Comparison of ENCODE assay signal across 16 mouse cellular contexts in genomic region chr11:107979497-107980174, GRCm38 (mm10).
A peak's percentile ranks its signal among the peaks of the same experiment; 100 is the strongest.
DNase-seq lines count a peak whose midpoint lies in the region; ATAC-seq and TF ChIP-seq lines count a peak whose summit lies in the region.
"Had no signal": no experiment of that assay in that cellular context is flagged by ENCODE, and none has a peak within 500 bp of the region (broad histone marks: within the 10 kb centered on the region; RNA-seq: fewer than 3 reads in every experiment).

No protein-coding gene starts in this region.

- WGBS in hindbrain, embryonic 13.5 days = 19% methylated on average over 22 of the region's 22 CpGs
- 24% methylated on average over 22 of the region's 22 CpGs for WGBS in hindbrain, postnatal 0 days
- 23% methylated on average over 22 of the region's 22 CpGs for WGBS in forebrain, embryonic 11.5 days
- 9% methylated on average over 22 of the region's 22 CpGs for WGBS in midbrain, embryonic 13.5 days

- peaks cover 2% of the 10 kb centered on the region; the same call in 1 of the 2 replicates for H3K27me3 ChIP-seq in hindbrain, embryonic 13.5 days
- H3K27me3 ChIP-seq in hindbrain, postnatal 0 days (ENCODE audit: insufficient read depth, low read length) = no peaks in the 10 kb centered on the region
- no peaks in the 10 kb centered on the region; the same call in 1 of the 2 replicates for H3K27me3 ChIP-seq in forebrain, embryonic 11.5 days (ENCODE audit: control insufficient read depth, insufficient read depth, low read length)
- H3K27me3 ChIP-seq in midbrain, embryonic 13.5 days = peaks cover 11% of the 10 kb centered on the region; the same call in 1 of the 2 replicates
- H3K27me3 ChIP-seq: limb, embryonic 12.5 days; liver, embryonic 15.5 days; stomach, embryonic 15.5 days had no signal

- no peak overlapping the region for H3K4me3 ChIP-seq in hindbrain, embryonic 13.5 days
- no peak overlapping the region for H3K4me3 ChIP-seq in hindbrain, postnatal 0 days (ENCODE audit: low read length)
- H3K4me3 ChIP-seq in forebrain, embryonic 11.5 days (ENCODE audit: low read depth, low read length) = no peak overlapping the region
- no peak overlapping the region for H3K4me3 ChIP-seq in midbrain, embryonic 13.5 days (replicated peaks)
- H3K4me3 ChIP-seq: limb, embryonic 12.5 days; liver, embryonic 15.5 days; stomach, embryonic 15.5 days had no signal

- ATAC-seq in hindbrain, embryonic 13.5 days (ENCODE audit: low FRiP score) = no peak
- no peak for ATAC-seq in hindbrain, postnatal 0 days
- ATAC-seq in forebrain, embryonic 11.5 days (replicated peaks; ENCODE audit: low FRiP score) = 0 out of 2 replicates have a peak, but pooled peaks have one; percentile 53
- ATAC-seq in midbrain, embryonic 13.5 days = peak; percentile 74
- ATAC-seq: inflammation-experienced regulatory T-cells, adult 6 months had no signal

- no peaks in the 10 kb centered on the region for H3K9me3 ChIP-seq in hindbrain, embryonic 13.5 days
- no peaks in the 10 kb centered on the region for H3K9me3 ChIP-seq in hindbrain, postnatal 0 days (ENCODE audit: low read length)
- H3K9me3 ChIP-seq in forebrain, embryonic 11.5 days (ENCODE audit: control insufficient read depth, low read length) = no peaks in the 10 kb centered on the region
- no peaks in the 10 kb centered on the region for H3K9me3 ChIP-seq in midbrain, embryonic 13.5 days
- H3K9me3 ChIP-seq: limb, embryonic 12.5 days; liver, embryonic 15.5 days; stomach, embryonic 15.5 days had no signal

- H3K4me1 ChIP-seq in hindbrain, embryonic 13.5 days (replicated peaks) = peaks cover 36% of the 10 kb centered on the region
- H3K4me1 ChIP-seq in hindbrain, postnatal 0 days (ENCODE audit: insufficient read depth, low read length) = peaks cover 4% of the 10 kb centered on the region; the same call in 1 of the 2 replicates
- H3K4me1 ChIP-seq in forebrain, embryonic 11.5 days (replicated peaks; ENCODE audit: control insufficient read depth, insufficient read depth, low read length) = peaks cover 5% of the 10 kb centered on the region; the same call in 1 of the 2 replicates
- H3K4me1 ChIP-seq in midbrain, embryonic 13.5 days (replicated peaks) = peaks cover 38% of the 10 kb centered on the region
- H3K4me1 ChIP-seq: liver, embryonic 15.5 days had no signal

- intact Hi-C loops in gastrocnemius, postnatal 14 days (cut with DNase I; ENCODE audit: low total_unique reads) = loop anchor here (5.0 kb wide), 1 partner anchor 357 kb away; no protein-coding TSS in a partner anchor

- no peak for DNase-seq in hindbrain, postnatal 0 days (ENCODE audit: low spot score)
- no peak for DNase-seq in forebrain, embryonic 11.5 days (ENCODE audit: low spot score)
- peak; percentile 18 for DNase-seq in retina, adult 2 months (ENCODE audit: low read depth, low spot score)
- DNase-seq in gastrocnemius, postnatal 14 days = no peak
- no peak for DNase-seq in thymus, postnatal 25 days
- DNase-seq in lung, adult 18-20 months = no peak
- DNase-seq: cerebellum, adult 11-12 months; heart, adult 18-20 months; kidney, postnatal 36 days; lung, postnatal 36 days had no signal

- 0 out of 2 replicates have a peak overlapping the region, but pooled peaks have one; percentile 2 for H3K4me2 ChIP-seq in hindbrain, embryonic 13.5 days
- no peak overlapping the region for H3K4me2 ChIP-seq in hindbrain, postnatal 0 days (ENCODE audit: low read depth, low read length)
- H3K4me2 ChIP-seq in forebrain, embryonic 11.5 days (ENCODE audit: low read depth, low read length, severe bottlenecking) = peak overlapping the region; percentile 18; the same call in 1 of the 2 replicates
- H3K4me2 ChIP-seq in midbrain, embryonic 13.5 days (replicated peaks) = peak overlapping the region; percentile 38
- H3K4me2 ChIP-seq: limb, embryonic 12.5 days; liver, embryonic 15.5 days; stomach, embryonic 15.5 days had no signal

- peak overlapping the region; percentile 55; the same call in 1 of the 2 replicates for H3K9ac ChIP-seq in hindbrain, embryonic 13.5 days
- H3K9ac ChIP-seq in hindbrain, postnatal 0 days (replicated peaks; ENCODE audit: low read length) = no peak overlapping the region
- peak overlapping the region; percentile 23; the same call in 1 of the 2 replicates for H3K9ac ChIP-seq in forebrain, embryonic 11.5 days (ENCODE audit: low read length)
- H3K9ac ChIP-seq in midbrain, embryonic 13.5 days (replicated peaks) = peak overlapping the region; percentile 26; the same call in 1 of the 2 replicates
- H3K9ac ChIP-seq: limb, embryonic 12.5 days; liver, embryonic 15.5 days; stomach, embryonic 15.5 days had no signal

- no peak for TF ChIP-seq CTCF in hindbrain, postnatal 0 days (IDR thresholded peaks at IDR 0.05; ENCODE audit: low read depth)

- H3K27ac ChIP-seq in hindbrain, embryonic 13.5 days = peak overlapping the region; percentile 58
- H3K27ac ChIP-seq in hindbrain, postnatal 0 days = no peak overlapping the region
- H3K27ac ChIP-seq in forebrain, embryonic 11.5 days (ENCODE audit: low read depth, low read length) = no peak overlapping the region
- H3K27ac ChIP-seq in midbrain, embryonic 13.5 days = peak overlapping the region; percentile 62
- H3K27ac ChIP-seq: limb, embryonic 12.5 days; liver, embryonic 15.5 days; stomach, embryonic 15.5 days had no signal

- H3K36me3 ChIP-seq in hindbrain, embryonic 13.5 days = peaks cover 21% of the 10 kb centered on the region
- peaks cover 3% of the 10 kb centered on the region; the same call in 1 of the 2 replicates for H3K36me3 ChIP-seq in hindbrain, postnatal 0 days (ENCODE audit: insufficient read depth, low read length)
- no peaks in the 10 kb centered on the region for H3K36me3 ChIP-seq in forebrain, embryonic 11.5 days (ENCODE audit: control insufficient read depth, insufficient read depth, low read length)
- H3K36me3 ChIP-seq in midbrain, embryonic 13.5 days = no peaks in the 10 kb centered on the region
- H3K36me3 ChIP-seq: limb, embryonic 12.5 days; liver, embryonic 15.5 days; stomach, embryonic 15.5 days had no signal

Comparison
In these comparisons a context has a peak if more than half of its experiments do, and no peak if none do; other contexts are left out.
1. H3K27ac ChIP-seq: peak in hindbrain, embryonic 13.5 days (single experiment) and midbrain, embryonic 13.5 days (single experiment); none in hindbrain, postnatal 0 days (single experiment) and forebrain, embryonic 11.5 days (single experiment).
2. ATAC-seq: peak in forebrain, embryonic 11.5 days (single experiment) and midbrain, embryonic 13.5 days (single experiment); none in hindbrain, embryonic 13.5 days (single experiment) and hindbrain, postnatal 0 days (single experiment).